Mouse (Mus musculus): ENCODE measurements around the gene Qtrt1.

GRCm38 (mm10) chr9:21453003-21453402 is 41.4 kb downstream of the Qtrt1 start:
- TF ChIP-seq CTCF (IDR thresholded peaks at IDR 0.05; ENCODE audit: low read depth, low read length) (no peak), POLR2A (IDR thresholded peaks at IDR 0.05; ENCODE audit: insufficient read depth, low read length) (no peak), EP300 (IDR thresholded peaks at IDR 0.05; ENCODE audit: insufficient read depth, low read depth, low read length) (no peak)
